Mouse (Mus musculus) heart, embryonic 12.5 days (tissue): ENCODE results near the gene Fbxw24. TPM values are rescaled to one million over a fixed set of nuclear protein-coding genes. Genes with fewer than 3 reads are reported as not detected.
"Not testable (repeated sequence)": the region's sequence is repeated elsewhere in the genome, so short reads cannot be mapped to it uniquely, and the experiment has no call there.

ENCODE experiments used
- ATAC-seq: fragments of 200-750 bp; cut with Nextera tagmentation; 2 replicates; pipeline ENCODE4 v1.8.0; 2017; ENCODE audit warnings: moderate TSS enrichment, moderate library complexity; ENCODE audit not compliant: insufficient number of reproducible peaks, low FRiP score
- H3K27ac ChIP-seq: fragments of 300-500 bp; sonication (generic); 2 replicates; pipeline ENCODE4 v1.5.1; 2016; ENCODE audit warnings: mild to moderate bottlenecking, moderate library complexity; ENCODE audit not compliant: poor library complexity, severe bottlenecking
- H3K27me3 ChIP-seq: fragments of 300-500 bp; sonication (generic); replicated peaks from 2 replicates; pipeline ENCODE4 v1.6.1; 2016; ENCODE audit warnings: mild to moderate bottlenecking, moderate library complexity
- H3K36me3 ChIP-seq: fragments of 300-500 bp; sonication (generic); 2 replicates; pipeline ENCODE4 v1.6.1; 2016; ENCODE audit warnings: mild to moderate bottlenecking, moderate library complexity
- H3K4me1 ChIP-seq: fragments of 300-500 bp; sonication (generic); replicated peaks from 2 replicates; pipeline ENCODE4 v1.6.1; 2016; ENCODE audit warnings: mild to moderate bottlenecking
- H3K4me2 ChIP-seq: fragments of 300-500 bp; sonication (generic); 2 replicates; pipeline ENCODE4 v1.6.1; 2016; ENCODE audit warnings: mild to moderate bottlenecking, moderate library complexity
- H3K4me3 ChIP-seq: fragments of 300-500 bp; sonication (generic); 2 replicates; pipeline ENCODE4 v1.5.1; 2016; ENCODE audit warnings: mild to moderate bottlenecking
- H3K9ac ChIP-seq: fragments of 300-500 bp; sonication (generic); 2 replicates; pipeline ENCODE4 v1.6.1; 2016; ENCODE audit warnings: mild to moderate bottlenecking, moderate library complexity
- H3K9me3 ChIP-seq: fragments of 300-500 bp; sonication (generic); replicated peaks from 2 replicates; pipeline ENCODE4 v1.6.1; 2016; ENCODE audit warnings: mild to moderate bottlenecking, moderate library complexity
- WGBS: fragments of 180-500 bp; shearing (Covaris S2); methylation state at CpG from one replicate; pipeline ENCODE4 v1.1.7; 2016; 5-methylcytosine and 5-hydroxymethylcytosine counted together
- polyA plus RNA-seq: library from polyadenylated mRNA; unstranded; fragments of >200 nt; fragmentation: Nextera tagmentation; extraction: Ambion mirVana; gene quantifications from 2 replicates; pipeline ENCODE4 v1.2.1, GENCODE M21; 2016

The Fbxw24 gene
- polyA plus RNA-seq = not detected in 2 replicates

DNA sequence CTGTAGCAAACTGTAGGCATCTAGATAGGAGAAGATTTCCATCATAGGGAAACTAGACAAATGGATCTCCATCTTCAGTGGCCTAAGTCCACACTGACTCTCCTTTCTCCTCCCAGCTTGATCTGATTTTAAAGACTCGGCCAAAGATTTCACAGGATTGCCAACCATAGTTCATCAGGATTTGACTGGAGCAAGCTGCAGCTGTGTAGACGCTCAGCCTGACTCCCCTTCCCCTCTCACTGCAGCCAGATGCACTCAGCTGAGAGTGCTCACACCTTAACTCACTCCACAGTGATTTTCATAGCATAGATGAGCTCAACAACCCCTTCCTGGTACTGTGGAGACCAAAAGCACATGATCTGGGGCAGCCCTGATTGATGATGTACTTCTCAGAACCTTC, at the start of gene Fbxw24:
TSS of gene Fbxw24 (minus strand) at position 101 of the 400 bp plus-strand sequence.
- WGBS = 73% methylated on average over 2 of the region's 2 CpGs
- ATAC-seq, H3K4me2 ChIP-seq: not testable (repeated sequence)

DNA sequence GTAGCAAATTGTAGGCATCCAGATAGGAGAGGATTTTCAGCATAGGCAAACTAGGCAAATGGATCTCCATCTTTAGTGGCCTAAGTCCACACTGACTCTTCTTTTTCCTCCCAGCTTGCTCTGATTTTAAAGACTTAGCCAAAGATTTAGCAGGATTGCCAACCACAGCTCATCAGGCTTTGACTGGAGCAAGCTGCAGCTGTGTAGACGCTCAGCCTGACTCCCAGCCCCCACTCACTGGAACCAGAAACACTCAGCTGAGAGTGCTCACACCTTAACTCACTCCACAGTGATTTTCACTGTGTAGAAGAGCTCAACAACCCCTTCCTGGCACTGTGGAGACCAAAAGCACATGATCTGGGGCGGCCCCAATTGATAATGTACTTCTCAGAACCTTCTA, 38.7 kb upstream of the Fbxw24 start, which contains the start of gene Fbxw25:
TSS of gene Fbxw25 (minus strand) at position 101 of the 400 bp plus-strand sequence.
- not testable (repeated sequence) for ATAC-seq, H3K4me3 ChIP-seq, H3K9ac ChIP-seq, H3K4me1 ChIP-seq, H3K27ac ChIP-seq, H3K36me3 ChIP-seq, H3K27me3 ChIP-seq, H3K4me2 ChIP-seq, H3K9me3 ChIP-seq
- whole genome bisulfite sequencing = 58% methylated on average over 2 of the region's 2 CpGs

More for the DNA sequence above, at the start of gene Fbxw24:
- H3K36me3 ChIP-seq, H3K9ac ChIP-seq, H3K27ac ChIP-seq, H3K4me3 ChIP-seq, H3K9me3 ChIP-seq, H3K27me3 ChIP-seq, H3K4me1 ChIP-seq: not testable (repeated sequence)

DNA sequence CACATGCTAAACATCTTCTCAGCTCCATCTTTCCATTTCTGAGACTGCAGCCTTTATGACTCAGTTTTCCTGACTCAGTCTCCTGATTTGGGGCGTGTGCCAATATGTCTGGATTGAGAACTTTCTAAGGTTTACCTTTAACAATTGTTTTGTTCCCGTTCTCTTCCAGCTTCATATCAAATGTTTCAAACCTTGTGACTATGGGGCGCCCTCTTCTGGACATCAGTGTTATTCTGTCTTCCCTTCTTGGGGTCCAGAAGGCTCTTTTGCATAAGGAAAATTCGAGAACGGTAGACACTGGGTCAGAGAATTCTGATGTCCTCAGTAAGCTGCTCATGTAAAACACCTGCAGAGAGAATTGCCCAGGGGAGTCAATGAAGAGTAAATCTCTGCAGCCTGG, 19.0 kb downstream of the Fbxw24 start:
- ATAC-seq, H3K9ac ChIP-seq, H3K9me3 ChIP-seq, H3K4me2 ChIP-seq, H3K36me3 ChIP-seq, H3K27ac ChIP-seq, H3K4me3 ChIP-seq, H3K27me3 ChIP-seq, H3K4me1 ChIP-seq: not testable (repeated sequence)
- WGBS = 33% methylated on average over 5 of the region's 5 CpGs

DNA sequence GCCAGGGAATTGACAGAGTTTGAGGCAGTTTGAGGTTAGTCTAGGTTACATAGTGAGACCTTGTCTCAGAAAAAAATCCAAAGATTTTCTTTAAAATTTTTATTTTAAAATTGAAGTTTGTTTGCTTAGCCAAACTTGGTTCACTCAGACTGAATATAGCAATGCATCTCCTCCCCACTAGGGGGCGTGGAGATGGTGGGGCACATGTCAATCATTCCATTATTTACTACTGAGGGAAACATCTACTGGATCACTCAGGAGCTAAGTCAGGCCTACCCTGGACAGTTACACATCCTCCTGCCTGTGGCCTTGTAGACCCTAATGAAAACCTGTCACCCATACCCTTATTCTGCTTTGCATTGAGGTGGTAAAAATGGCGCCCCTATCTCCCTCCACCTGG, 23.7 kb downstream of the Fbxw24 start:
- ATAC-seq, H3K9ac ChIP-seq, H3K4me2 ChIP-seq, H3K4me1 ChIP-seq, H3K4me3 ChIP-seq, H3K27ac ChIP-seq, H3K9me3 ChIP-seq, H3K27me3 ChIP-seq, H3K36me3 ChIP-seq: not testable (repeated sequence)
- 48% methylated on average over 2 of the region's 2 CpGs for WGBS

DNA sequence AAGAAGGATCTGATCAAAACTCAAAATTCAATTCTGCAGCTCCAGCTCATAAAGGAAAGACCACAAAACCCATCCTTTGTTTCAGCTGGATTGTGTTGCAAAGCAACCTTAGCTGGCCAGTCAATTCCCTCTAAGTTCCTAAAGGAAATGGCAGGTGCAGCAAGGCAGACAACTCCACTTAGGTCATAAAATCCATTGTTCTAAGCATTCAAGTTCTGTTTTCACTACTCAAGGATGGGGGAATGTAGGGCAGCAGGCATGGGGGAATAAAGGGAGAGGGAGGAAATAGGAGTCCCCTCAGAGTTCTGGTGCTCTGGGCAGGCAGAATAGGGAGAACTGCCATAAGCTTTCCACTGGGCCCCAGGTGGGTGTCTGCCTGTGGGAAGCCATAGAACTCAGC, 28.6 kb downstream of the Fbxw24 start:
- Histone ChIP-seq H3K9ac (no peak overlapping the region), H3K4me1 (no peaks in the 10 kb centered on the region), H3K4me3 (no peak overlapping the region), H3K27ac (no peak overlapping the region), H3K9me3 (peaks cover 12% of the 10 kb centered on the region), H3K27me3 (no peaks in the 10 kb centered on the region), H3K36me3 (no peaks in the 10 kb centered on the region), H3K4me2 (no peak overlapping the region)
- no peak for ATAC-seq

DNA sequence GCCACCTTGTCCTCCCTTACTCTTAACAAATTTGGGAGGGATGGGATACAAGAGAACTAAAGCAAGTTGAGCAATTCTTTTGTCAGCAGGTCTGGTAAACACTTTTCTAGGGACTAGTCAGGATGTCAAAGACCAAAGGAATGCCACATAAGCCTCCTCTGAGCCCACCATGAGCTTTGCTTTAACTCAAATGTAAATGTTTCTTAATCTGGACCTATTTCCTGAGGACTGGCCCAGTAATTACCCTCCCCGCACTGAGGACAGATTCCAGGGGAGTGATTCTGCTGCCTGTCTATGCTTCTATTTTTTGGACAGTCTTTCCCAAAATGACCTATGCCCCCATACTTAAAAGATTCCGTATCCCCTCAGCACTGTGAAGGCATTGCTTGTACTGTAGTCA, 31.0 kb downstream of the Fbxw24 start:
- no peak for ATAC-seq
- Histone ChIP-seq H3K27me3 (no peaks in the 10 kb centered on the region), H3K27ac (no peak overlapping the region), H3K4me2 (no peak overlapping the region), H3K36me3 (no peaks in the 10 kb centered on the region), H3K4me3 (no peak overlapping the region), H3K9me3 (peaks cover 12% of the 10 kb centered on the region), H3K4me1 (no peaks in the 10 kb centered on the region), H3K9ac (no peak overlapping the region)
- WGBS = 69% methylated on average over 2 of the region's 2 CpGs

DNA sequence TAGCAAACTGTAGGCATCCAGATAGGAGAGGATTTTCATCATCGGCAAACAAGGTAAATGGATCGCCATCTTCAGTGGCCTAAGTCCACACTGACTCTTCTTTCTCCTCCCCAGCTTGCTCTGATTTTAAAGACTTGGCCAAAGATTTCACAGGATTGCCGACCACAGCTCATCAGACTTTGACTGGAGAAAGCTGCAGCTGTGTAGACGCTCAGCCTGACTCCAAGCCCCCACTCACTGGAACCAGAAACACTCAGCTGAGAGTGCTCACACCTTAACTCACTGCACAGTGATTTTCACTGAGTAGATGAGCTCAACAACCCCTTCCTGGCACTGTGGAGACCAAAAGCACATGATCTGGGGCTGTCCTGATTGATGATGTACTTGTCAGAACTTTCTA, 57.7 kb downstream of the Fbxw24 start, which contains the start of gene Fbxw15:
TSS of gene Fbxw15 (minus strand) at position 101 of the 400 bp plus-strand sequence.
- not testable (repeated sequence) for H3K27ac ChIP-seq, H3K4me1 ChIP-seq, H3K9me3 ChIP-seq, H3K4me2 ChIP-seq, H3K27me3 ChIP-seq, H3K4me3 ChIP-seq, H3K36me3 ChIP-seq, ATAC-seq, H3K9ac ChIP-seq
- 75% methylated on average over 4 of the region's 4 CpGs for WGBS

DNA sequence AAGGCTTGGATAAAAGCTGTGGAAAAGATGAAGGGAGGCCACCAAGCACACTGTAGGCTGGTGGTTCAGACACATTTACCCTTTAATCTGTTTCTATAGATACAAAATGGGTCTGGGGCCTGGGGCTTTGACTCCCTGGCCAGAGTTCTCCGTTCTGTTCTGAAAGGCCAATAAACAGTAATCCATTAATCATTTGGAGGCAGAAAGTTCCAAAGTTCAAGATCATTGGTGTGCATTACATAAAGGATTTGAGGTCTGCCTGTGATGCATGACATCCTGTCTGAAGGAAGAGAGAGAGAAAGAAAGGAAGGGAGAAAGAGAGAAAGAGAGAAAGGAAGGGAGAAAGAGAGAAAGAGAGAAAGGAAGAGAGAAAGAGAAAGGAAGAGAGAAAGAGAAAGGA, 60.3 kb downstream of the Fbxw24 start:
- WGBS = 78% methylated on average over 1 of the region's 1 CpGs
- Histone ChIP-seq H3K4me1 (no peaks in the 10 kb centered on the region), H3K36me3 (no peaks in the 10 kb centered on the region), H3K27ac (no peak overlapping the region), H3K9me3 (no peaks in the 10 kb centered on the region), H3K4me3 (no peak overlapping the region), H3K9ac (no peak overlapping the region), H3K4me2 (no peak overlapping the region), H3K27me3 (no peaks in the 10 kb centered on the region)
- no peak for ATAC-seq

DNA sequence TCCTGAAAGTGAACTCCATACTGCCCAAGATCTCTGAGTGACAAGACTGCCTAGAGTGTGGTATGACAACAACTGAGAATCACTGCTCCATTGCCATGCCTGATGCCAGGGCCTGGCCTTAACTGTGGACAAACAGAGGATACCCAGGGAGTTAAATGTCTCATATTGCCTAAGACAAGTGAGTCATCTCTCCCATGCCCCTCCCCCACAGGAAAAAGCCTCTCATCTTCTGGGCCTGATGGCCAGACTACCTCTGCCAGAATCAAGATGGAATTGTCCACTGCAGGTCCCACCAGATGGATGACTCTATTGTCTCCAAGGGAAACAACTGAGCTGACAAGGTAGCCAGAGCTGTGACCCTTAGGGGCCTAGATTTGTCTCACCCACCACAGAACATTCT, 63.8 kb downstream of the Fbxw24 start:
- H3K36me3 ChIP-seq, H3K4me2 ChIP-seq, H3K4me3 ChIP-seq, ATAC-seq, H3K9ac ChIP-seq, H3K9me3 ChIP-seq, H3K4me1 ChIP-seq, H3K27ac ChIP-seq, H3K27me3 ChIP-seq: not testable (repeated sequence)

DNA sequence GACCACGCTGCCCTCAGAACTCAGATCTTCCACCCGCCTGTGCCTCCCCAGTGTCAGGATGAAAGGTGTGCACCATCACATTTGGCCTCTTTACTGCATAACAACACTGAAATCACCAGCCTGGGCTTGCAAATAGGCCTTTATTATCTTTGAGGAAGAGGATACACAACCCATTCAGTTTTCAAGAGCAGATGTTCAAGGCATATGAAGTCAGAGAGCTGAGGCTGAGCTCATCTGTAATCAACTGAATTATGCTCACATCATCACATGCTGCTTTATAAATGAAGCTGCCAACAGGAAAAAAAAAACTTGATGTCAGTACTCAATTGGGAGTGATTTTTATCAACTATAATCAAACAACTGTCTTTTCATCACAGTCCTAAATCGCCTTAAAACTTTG, 73.4 kb downstream of the Fbxw24 start:
- no peak overlapping the region for H3K4me3 ChIP-seq
- no peak for ATAC-seq
- 69% methylated on average over 3 of the region's 3 CpGs for WGBS

More for the DNA sequence above, 73.4 kb downstream of the Fbxw24 start:
- no peak overlapping the region for H3K4me2 ChIP-seq
- no peaks in the 10 kb centered on the region for H3K36me3 ChIP-seq
- H3K4me1 ChIP-seq = no peaks in the 10 kb centered on the region
- H3K27ac ChIP-seq = no peak overlapping the region
- no peak overlapping the region for H3K9ac ChIP-seq
- H3K9me3 ChIP-seq = 0 out of 2 replicates have a peak, but pooled peaks cover 2% of the 10 kb centered on the region
- H3K27me3 ChIP-seq = no peaks in the 10 kb centered on the region
